Mouse (Mus musculus): Measurements from ENCODE around the gene Hist1h2ai.

- no peak for TF ChIP-seq CTCF (IDR thresholded peaks at IDR 0.05; ENCODE audit: low read depth, low read length)
- TF ChIP-seq POLR2A (IDR thresholded peaks at IDR 0.05; ENCODE audit: borderline replicate concordance, low read depth, low read length) = no peak
Measured at GRCm38 (mm10) chr13:21718381-21719080, 2.3 kb downstream of the Hist1h2ai start.

Measured in bone marrow macrophage, adult 2 months (primary cell).